Mouse (Mus musculus): ENCODE results near the gene Dedd2.

The Dedd2 gene

GRCm38 (mm10) chr7:25217653-25218395 is 2.6 kb downstream of the Dedd2 start:
- DNase-seq, result peak; percentile 35

DNA sequence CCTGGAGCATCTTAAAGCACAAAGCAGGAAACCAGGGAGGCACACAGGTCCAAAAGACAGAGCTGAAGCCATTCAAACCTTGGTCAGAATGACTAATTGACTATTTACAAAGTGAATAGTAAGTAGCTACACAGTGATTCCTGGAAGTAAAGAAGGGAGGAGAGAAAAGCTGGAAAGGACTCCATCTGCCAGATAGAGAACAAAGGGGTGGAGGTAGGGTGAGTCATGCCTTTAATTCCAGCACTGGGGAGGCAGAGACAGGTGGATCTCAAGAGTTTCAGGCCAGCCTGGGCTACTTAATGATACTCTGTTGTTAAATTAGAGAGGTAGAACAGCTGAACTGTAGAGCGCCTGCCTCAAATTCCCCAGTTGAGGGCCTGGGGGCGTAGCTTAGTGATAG is 6.2 kb downstream of the Dedd2 start:
- DNase-seq, result no peak

DNA sequence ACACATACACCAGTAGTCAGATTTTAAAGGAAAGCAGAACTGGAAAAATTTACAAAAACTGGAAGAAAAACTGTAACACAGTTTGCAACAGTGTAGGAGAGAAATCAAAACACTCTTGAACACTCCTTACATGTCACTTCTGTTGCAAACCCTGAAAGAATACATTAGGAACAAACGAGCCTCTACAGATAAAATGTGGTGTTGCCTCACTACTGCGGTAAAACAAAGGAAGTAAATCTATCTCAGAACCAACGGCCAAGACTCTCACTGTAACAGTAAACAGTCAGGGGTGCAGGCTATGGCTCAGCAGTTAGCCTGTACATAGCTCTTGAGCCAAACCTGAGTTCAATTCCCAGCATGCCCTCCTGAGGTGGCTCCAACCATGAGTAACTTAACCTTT is 7.3 kb downstream of the Dedd2 start:
- no peak for DNase-seq

DNA sequence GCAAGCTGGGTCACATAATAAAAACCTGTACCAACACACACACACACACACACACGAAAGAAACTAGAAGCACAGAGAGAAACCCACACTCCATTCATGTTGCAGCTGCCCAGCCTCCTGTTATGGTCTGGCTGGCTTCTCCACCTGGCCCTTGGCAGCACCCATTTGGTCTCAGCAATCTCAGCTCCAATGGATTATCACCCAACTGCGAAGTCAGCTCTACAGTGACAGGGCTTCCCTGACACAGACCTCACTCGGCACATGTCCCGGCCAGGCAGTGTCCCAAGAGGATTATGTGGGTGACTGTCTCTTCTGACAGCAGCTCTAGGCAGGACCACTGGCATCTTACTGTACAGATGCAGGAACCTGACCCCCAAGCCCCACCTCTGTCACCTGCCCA is 9.9 kb downstream of the Dedd2 start:
- DNase-seq, result no peak

DNA sequence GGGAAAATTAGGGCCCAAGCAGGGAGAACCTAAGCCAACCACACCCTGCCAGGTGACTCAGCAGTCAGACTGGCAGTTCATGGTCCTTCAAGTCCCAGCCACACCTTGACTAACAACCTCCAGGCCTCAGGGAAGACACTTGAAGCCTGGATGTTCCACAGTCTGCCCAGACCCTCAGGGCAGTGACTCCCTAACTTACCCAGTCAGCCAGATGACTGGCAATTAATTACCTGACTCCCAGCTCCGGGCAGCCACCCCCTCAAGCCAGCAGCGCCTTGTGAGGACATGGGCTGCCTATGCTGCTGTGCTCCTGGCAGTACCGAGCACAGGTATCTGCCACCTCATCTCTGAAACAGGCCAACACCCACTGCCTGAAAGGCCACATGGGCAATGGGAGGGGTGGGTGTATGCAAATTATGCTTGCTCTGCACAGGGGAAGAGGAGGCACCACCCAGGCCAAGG is 11.2 kb downstream of the Dedd2 start:
- DNase-seq, result no peak

DNA sequence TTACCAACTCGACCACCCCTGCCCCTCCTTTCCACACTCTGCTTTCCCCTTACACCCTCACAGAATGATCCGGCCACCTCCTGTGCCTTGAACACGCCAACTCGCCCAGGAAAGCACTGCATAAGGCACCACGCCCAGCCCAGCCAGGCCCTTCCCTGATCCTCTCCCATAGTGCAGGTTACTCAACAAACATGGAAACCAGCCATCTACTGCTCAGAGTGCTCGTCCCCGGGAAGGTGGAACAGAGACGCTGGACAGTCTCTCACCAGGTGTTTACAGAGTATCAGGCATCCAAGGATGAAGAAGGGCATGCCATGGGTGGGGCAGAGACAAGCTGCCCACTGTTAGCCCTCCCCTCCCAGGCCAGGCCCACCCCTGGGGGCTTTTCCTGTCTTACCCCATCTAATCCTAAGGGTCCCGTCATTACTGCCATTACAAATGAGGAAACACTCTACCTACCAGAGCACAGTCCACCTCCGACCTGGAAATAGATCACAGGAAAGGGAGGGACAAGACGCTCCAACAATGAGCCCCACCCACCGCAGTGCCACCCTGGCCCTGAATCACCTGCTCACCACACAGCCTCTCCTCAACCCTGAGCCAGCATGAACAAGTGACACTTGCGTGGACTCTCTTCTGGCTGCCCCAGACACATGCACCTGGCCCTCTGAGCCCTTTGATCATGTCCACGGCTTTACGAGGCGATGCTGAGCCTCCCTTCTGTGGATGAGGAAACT is 14.2 kb downstream of the Dedd2 start:
- peak; percentile 44 for DNase-seq

GRCm38 (mm10) chr7:25205355-25206093 is 14.9 kb downstream of the Dedd2 start:
- no peak for DNase-seq

GRCm38 (mm10) chr7:25203624-25204023 is 16.8 kb downstream of the Dedd2 start:
- DNase-seq, result no peak

- DNase-seq, result no peak
These were observed 22.9 kb downstream of the Dedd2 start for GRCm38 (mm10) chr7:25197384-25198018.

GRCm38 (mm10) chr7:25196107-25196506 is 24.3 kb downstream of the Dedd2 start:
- DNase-seq, result no peak

- no peak for DNase-seq
These were observed 25.3 kb downstream of the Dedd2 start for GRCm38 (mm10) chr7:25195148-25195547.

GRCm38 (mm10) chr7:25192110-25192509 is 28.3 kb downstream of the Dedd2 start:
- no peak for DNase-seq

DNA sequence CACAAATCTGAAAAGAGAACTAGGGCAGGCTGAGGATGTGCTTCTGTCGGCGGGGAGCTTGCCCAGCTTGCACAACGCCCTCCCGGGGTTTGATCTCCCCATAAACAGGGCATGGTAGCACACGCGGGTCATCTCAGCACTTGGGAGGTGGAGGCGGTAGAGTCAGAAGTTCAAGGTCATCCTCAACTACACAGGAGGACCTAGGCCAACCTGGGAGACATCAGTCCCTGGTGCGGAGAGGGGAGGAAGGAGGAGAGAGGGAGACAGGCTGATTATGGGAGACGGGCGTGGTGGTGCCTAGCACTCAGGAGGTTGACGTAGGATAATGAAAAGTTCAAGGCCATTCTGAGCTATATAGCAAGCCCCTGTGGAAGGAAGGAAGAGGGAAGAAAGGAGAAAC is 29.6 kb downstream of the Dedd2 start:
- DNase-seq, result no peak

DNA sequence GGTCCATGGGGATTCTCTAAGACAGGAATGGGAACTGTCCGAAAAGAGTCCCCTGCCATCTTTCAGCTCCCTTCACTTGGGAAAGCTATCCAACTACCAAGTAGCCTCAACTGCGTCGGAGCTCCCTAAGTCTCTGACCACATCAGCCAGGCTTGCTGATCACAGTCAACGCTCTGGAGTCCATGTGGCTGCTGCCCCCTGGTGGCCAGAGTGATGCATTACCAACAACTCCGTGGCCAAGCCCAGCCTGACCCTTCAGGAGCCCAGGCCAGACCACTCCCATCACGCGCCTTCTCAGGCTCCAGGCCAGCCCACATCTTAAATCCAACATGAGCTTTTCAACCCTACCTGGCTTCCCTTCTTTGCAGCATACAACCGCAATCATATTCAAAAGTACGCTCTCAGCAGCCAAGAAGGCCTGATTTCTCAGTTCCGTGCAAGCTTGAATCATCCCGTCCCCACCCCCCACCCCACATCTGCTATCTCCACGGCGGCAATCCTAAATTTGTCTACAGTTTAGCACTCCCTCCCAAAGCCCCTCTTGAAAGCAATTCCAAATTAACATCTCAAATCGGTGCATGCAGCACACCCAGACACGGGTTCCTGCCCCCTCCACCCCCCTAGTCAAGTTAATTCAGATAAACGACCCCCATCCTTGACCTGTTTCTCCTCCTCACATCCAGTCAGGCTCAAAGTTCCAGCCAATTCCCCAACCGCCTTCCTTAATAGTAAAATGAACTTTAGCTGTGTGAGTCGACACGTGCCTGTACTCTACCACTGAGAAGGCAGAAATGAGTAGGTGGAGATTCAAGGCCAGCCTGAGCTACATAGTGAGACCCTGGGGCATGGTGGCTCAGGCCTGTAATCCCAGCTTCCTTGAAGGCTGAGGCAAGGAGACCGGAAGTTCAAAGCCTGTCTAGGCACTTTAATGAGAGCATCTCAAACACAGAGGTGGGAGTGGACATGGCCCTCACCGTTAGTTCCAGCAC is 32.5 kb downstream of the Dedd2 start:
- DNase-seq, result peak; percentile 93

GRCm38 (mm10) chr7:25184091-25184490 is 36.3 kb downstream of the Dedd2 start:
- no peak for DNase-seq

GRCm38 (mm10) chr7:25181814-25182213 is 38.6 kb downstream of the Dedd2 start:
- DNase-seq, result no peak

DNA sequence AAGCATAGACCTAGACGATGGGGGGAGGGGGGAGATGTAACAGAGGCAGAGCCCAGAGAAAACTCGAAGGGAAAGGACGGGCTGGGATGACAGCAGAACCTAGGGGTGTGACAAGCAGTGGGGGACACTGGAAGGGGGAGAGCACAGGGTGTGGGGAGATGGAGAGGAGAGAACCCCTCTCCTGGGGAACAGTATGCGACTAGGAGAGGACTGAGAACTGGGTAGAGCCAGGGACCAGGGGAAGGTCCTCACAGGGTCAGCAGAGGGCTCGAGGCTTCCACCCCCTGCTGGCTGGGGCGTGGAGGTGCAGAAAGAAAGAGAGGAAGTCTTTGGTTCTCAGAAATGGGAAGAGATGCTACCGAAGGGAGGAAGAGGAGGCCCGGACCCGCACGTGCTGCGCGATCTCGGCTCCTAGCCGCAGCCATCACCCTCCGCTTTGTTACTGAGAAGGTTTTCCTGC is 39.1 kb downstream of the Dedd2 start:
- DNase-seq, result peak; percentile 48

DNA sequence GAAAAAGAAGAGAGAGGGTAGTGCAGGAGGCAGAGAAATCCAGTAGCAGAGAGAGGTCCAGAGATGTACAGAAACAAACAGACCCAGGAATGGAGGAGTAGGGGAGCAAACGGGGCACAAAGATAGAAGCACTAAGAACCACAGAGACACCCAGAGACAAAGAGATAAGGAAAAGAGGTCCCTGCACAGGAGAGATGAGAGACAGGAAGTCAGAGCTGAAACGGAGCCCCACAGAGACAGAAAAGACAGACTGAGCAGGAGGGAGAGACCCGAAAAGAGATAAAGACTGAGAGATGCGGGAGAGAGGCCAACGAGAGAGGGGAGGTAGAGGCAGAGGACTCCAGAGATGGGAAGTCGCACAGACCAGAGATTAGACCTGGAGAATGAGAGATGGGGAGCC is 39.9 kb downstream of the Dedd2 start:
- no peak for DNase-seq

DNA sequence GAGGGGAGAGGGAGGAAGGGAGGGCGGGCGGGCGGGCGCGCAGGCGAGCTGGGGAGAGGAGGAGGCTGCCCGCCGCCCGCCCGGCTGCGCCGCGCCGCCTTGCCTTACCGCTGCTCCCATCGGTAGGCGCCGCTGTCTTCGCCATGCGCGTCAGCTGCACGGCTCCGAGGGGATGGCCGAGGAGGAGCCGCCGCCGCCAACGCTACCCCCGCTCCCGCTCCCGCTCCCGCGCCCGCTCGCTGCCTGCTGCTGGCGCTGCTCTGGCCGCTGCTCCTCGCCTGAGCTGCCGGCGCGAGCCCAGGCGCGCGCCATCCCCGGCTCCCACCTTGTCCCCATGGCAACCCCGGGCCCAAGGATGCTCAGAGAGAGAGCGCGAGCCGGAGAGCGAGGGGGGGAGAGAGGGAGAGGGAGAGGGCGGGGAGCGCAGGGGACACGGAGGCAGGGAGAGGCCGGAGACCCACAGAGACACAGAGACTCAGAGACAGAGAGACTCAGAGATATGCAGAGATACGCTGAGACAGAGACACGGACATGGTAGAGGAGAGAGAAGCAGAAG is 40.7 kb downstream of the Dedd2 start, which contains the start of gene Pou2f2:
Pou2f2 (minus strand) TSS at position 121 of the 556 bp plus-strand sequence.
- peak; percentile 85 for DNase-seq

DNA sequence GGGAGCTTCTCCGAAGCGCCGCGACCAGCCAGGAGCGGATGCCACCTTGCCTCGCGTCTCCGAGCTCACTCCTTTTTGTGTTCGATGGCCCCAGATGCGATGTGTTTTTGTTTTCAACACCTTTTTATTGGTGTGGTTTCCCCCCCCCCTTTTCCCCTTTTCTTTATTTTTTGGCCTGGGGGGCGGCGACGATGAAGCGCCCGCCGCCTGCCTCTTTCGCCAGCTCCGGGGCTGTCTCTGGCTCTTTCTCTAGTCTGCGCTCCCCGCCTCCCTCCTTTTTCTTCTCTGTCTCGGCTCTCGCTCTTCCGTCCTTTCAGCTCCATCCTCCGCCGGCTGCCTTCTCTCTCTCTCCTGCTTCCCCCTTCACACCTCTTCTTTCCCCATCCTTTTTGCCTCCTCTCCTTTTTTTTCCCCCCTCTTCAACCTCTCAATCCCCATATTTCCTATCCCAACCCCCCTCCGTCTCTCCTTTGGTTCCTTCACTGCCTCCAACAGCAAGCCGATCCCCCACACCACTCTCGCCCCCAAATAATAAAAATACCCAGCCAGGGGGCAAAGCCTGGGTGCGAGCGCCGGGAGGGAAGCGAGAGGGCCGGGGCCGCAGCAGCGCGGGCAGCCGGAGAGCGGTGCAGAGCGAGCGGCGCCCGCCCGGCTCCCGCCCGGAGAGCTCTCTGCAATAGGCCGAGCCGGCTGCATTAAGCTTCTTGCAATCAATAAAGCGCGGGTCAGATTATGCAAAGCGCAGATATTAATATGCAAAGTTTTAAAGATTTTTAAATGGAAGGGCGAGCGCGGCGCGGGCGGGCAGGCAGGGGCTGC is 41.4 kb downstream of the Dedd2 start:
- DNase-seq, result peak; percentile 40
